Mouse (Mus musculus) layer of hippocampus, adult 8-10 months (tissue): ENCODE measurements at regions not wholly inside any gene's neighbourhood (a gene's known extent, or its start where the extent isn't known, plus 50 kb on each side); places are given as distances from the start of the nearest gene placed in this dataset.
"Not testable (repeated sequence)": the region's sequence is repeated elsewhere in the genome, so short reads cannot be mapped to it uniquely, and the experiment has no call there.

Source experiments
- DNase-seq, 2 experiments: peaks; one replicate each; pipeline ENCODE4 v3.0.0; 2022; ENCODE audit warnings: low spot score in 2 of 2

- DNase-seq, result no peak
Measured at GRCm38 (mm10) chr12:77090525-77090924, 128.5 kb upstream of the Max start.

GRCm38 (mm10) chr12:77089624-77090278 is 127.8 kb upstream of the Max start:
- DNase-seq, result no peak

- DNase-seq, result no peak
Measured at GRCm38 (mm10) chr12:77088452-77088851, 126.5 kb upstream of the Max start.

GRCm38 (mm10) chr12:77086931-77087330 is 124.9 kb upstream of the Max start:
- DNase-seq, result not testable (repeated sequence)

GRCm38 (mm10) chr12:77085894-77086293 is 123.9 kb upstream of the Max start:
- DNase-seq, result no peak

- no peak for DNase-seq
Measured at GRCm38 (mm10) chr12:77085244-77085643, 123.2 kb upstream of the Max start.

GRCm38 (mm10) chr12:77084744-77085143 is 122.7 kb upstream of the Max start:
- DNase-seq, result no peak

- DNase-seq, result no peak
Measured at GRCm38 (mm10) chr12:77084343-77084742, 122.3 kb upstream of the Max start.

- DNase-seq, result no peak
Measured at GRCm38 (mm10) chr12:77083760-77084159, 121.8 kb upstream of the Max start.

GRCm38 (mm10) chr12:77081774-77082173 is 119.8 kb upstream of the Max start:
- no peak for DNase-seq

- DNase-seq, result no peak
Measured at GRCm38 (mm10) chr12:77079481-77079880, 117.5 kb upstream of the Max start.

GRCm38 (mm10) chr12:77076678-77077077 is 114.7 kb upstream of the Max start:
- no peak for DNase-seq

- DNase-seq, result no peak
Measured at GRCm38 (mm10) chr12:77074602-77075001, 112.6 kb upstream of the Max start.

GRCm38 (mm10) chr12:77071700-77072099 is 109.7 kb upstream of the Max start:
- DNase-seq, result no peak

GRCm38 (mm10) chr12:77067938-77068337 is 105.9 kb upstream of the Max start:
- DNase-seq, result no peak

GRCm38 (mm10) chr12:77067115-77067514 is 105.1 kb upstream of the Max start:
- no peak for DNase-seq

- DNase-seq, result no peak
Measured at GRCm38 (mm10) chr12:77065645-77066512, 103.9 kb upstream of the Max start.

- no peak for DNase-seq
Measured at GRCm38 (mm10) chr12:77064048-77064447, 102.0 kb upstream of the Max start.

- DNase-seq, result no peak
Measured at GRCm38 (mm10) chr12:77061562-77061847, 99.5 kb upstream of the Max start.

- no peak for DNase-seq
Measured at GRCm38 (mm10) chr12:77060766-77061561, 99.0 kb upstream of the Max start.

- no peak for DNase-seq
Measured at GRCm38 (mm10) chr12:77060060-77060695, 98.2 kb upstream of the Max start.

GRCm38 (mm10) chr12:77059679-77060059 is 97.7 kb upstream of the Max start:
- DNase-seq, result no peak
